Mouse (Mus musculus): ENCODE measurements at regions not wholly inside any gene's neighbourhood (a gene's known extent, or its start where the extent isn't known, plus 50 kb on each side); places are given as distances from the start of the nearest gene placed in this dataset.

DNA sequence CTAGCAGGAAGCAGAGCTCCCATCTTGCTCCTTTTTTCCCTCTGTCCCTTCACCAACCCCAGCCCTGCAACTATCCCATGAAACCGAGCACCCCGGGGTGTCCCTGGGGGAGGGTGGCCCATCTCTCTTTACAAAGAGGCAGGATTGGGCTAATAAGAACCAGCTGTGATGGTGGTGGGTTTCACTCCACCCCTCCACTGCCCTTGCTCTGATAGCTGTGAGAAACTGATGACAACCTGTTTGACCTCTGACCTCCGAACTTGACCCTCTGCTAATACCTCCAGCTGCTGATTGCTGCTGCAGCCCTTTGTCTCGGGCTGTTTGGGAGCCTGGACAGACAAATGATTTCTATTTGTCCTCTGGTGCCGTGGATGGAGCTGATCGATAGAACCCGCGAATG is 128.1 kb upstream of the Lhx1 start:
- in situ Hi-C loops (cut with MboI; ENCODE audit: low pct_unique_long_range_greater_than_20kb in 1 of 2, low sequenced_read_pairs in 2 of 2, unreplicated experiment in 1 of 2): no loop called here

DNA sequence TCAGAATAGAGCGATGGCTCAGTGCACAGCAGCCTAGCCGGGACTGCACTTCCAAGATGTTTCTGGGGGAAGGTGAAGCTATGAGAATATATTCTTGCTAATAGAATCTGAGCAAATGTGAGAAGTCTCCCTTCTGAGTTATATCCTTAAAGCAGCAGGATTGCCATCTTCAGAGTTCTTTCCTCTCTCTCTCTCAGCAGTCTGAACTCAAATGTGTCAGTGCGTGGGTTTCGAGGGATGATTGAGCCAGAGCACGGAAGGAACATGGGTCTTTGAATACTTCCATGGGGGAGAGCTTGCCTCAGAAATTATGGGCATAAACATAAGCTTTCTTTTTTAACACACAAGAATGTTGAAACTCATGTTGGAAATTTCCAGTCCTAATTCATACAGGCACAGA is 123.6 kb upstream of the Lhx1 start:
- in situ Hi-C loops (cut with MboI; ENCODE audit: low pct_unique_long_range_greater_than_20kb in 1 of 2, low sequenced_read_pairs in 2 of 2, unreplicated experiment in 1 of 2): no loop called here

DNA sequence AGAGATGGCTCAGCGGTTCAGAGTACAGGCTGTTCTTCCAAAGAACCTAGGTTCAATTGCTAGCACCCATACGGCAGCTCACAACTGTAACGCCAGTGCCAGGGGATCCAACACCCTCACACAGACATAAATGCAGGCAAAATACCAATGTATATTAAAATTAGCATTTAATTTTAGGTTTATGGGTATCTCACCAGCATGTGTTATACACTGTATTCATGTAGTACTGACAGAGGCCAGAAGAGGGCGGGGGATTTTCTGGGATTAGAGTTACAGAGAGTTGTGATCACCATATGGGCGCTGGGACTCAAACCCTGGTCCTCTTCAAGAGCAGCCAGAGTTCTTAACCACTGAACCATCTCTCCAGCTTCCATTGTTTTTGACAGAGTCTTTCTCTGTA is 121.8 kb upstream of the Lhx1 start:
- in situ Hi-C loops (cut with MboI; ENCODE audit: low pct_unique_long_range_greater_than_20kb in 1 of 2, low sequenced_read_pairs in 2 of 2, unreplicated experiment in 1 of 2): no loop called here

- in situ Hi-C loops (cut with MboI; ENCODE audit: low pct_unique_long_range_greater_than_20kb in 1 of 2, low sequenced_read_pairs in 2 of 2, unreplicated experiment in 1 of 2): no loop called here
These were observed 117.7 kb upstream of the Lhx1 start for GRCm38 (mm10) chr11:84643107-84643372.

GRCm38 (mm10) chr11:84642300-84643106 is 117.2 kb upstream of the Lhx1 start:
- in situ Hi-C loops (cut with MboI; ENCODE audit: low pct_unique_long_range_greater_than_20kb in 1 of 2, low sequenced_read_pairs in 2 of 2, unreplicated experiment in 1 of 2): no loop called here

DNA sequence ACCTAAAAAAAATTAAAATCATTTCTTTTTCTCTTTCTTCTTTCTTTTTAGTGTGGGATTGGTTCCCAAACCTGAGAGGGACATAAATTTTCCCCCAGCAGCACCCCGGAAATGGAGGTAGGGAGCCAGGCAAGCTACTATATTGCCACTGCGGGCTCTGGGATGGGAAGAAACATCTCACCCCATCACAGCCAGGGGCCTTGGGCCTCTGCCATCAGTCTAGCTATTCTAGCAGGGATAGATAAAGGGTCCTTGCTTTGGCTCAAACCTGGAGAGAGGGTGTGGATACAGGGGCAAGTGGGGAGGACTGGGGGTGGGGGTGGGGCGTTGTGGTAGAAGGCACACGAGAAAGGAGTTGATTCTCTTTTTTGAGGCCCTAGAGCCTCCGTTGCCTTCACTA is 116.3 kb upstream of the Lhx1 start:
- in situ Hi-C loops (cut with MboI; ENCODE audit: low pct_unique_long_range_greater_than_20kb in 1 of 2, low sequenced_read_pairs in 2 of 2, unreplicated experiment in 1 of 2): no loop called here

- in situ Hi-C loops (cut with MboI; ENCODE audit: low pct_unique_long_range_greater_than_20kb in 1 of 2, low sequenced_read_pairs in 2 of 2, unreplicated experiment in 1 of 2): loop anchor here in 1 of 2 experiments (10.0 kb wide), 1 partner anchor 114 kb away; the partner anchor contains the start of gene Lhx1
These were observed 113.0 kb upstream of the Lhx1 start for GRCm38 (mm10) chr11:84638353-84638752.

GRCm38 (mm10) chr11:84637268-84637667 is 111.9 kb upstream of the Lhx1 start:
- in situ Hi-C loops (cut with MboI; ENCODE audit: low pct_unique_long_range_greater_than_20kb in 1 of 2, low sequenced_read_pairs in 2 of 2, unreplicated experiment in 1 of 2): loop anchor here in 1 of 2 experiments (10.0 kb wide), 1 partner anchor 112 kb away; the partner anchor contains the start of gene Lhx1

GRCm38 (mm10) chr11:84634990-84635389 is 109.7 kb upstream of the Lhx1 start:
- in situ Hi-C loops (cut with MboI; ENCODE audit: low pct_unique_long_range_greater_than_20kb in 1 of 2, low sequenced_read_pairs in 2 of 2, unreplicated experiment in 1 of 2): loop anchor here (5.0 to 10.0 kb wide), 2 partner anchors 73 to 110 kb away; partner anchors contain the start of gene Lhx1 (in 1 of the 2)

DNA sequence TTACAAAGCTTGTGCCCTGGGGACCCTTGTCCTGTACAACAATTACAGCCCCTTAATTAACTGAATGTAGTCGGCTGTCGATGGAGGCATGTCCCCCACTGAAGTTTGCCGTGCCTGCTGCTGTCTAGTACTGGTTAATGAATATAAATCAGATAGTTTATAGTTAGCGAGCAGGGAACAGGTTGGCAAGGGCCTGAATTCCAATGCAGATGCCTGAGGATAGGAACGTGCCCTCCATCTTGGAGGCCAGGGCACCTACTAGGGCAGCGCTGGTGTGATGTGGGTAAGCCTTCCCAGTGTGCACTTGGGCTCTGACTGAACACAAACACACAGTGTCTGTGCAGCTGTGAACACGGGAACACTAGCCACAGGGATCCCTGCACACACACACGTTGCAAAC is 108.0 kb upstream of the Lhx1 start:
- in situ Hi-C loops (cut with MboI; ENCODE audit: low pct_unique_long_range_greater_than_20kb in 1 of 2, low sequenced_read_pairs in 2 of 2, unreplicated experiment in 1 of 2): loop anchor here (5.0 to 10.0 kb wide), 2 partner anchors 71 to 108 kb away; partner anchors contain the start of gene Lhx1 (in 1 of the 2)

DNA sequence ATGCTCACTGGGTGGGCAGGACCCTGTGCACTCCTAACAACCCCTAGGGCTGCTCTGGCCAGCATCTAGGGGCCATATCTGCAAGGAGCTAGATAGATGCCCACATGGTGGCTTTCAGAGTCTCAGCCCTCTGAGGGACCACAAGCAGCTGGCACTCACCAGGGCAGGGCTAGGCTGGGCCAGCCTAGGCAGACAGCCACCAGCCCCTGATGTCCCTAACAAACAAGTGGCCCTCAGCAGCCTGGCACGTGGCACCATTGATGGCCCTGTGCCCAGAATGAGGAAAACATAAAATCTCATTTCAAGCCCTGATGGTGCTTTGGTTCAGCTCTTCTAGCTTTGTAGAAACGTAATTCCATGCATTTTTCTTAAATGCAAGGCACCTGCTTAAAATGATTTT is 102.8 kb upstream of the Lhx1 start:
- in situ Hi-C loops (cut with MboI; ENCODE audit: low pct_unique_long_range_greater_than_20kb in 1 of 2, low sequenced_read_pairs in 2 of 2, unreplicated experiment in 1 of 2): no loop called here

GRCm38 (mm10) chr11:84627685-84628084 is 102.3 kb upstream of the Lhx1 start:
- in situ Hi-C loops (cut with MboI; ENCODE audit: low pct_unique_long_range_greater_than_20kb in 1 of 2, low sequenced_read_pairs in 2 of 2, unreplicated experiment in 1 of 2): no loop called here

DNA sequence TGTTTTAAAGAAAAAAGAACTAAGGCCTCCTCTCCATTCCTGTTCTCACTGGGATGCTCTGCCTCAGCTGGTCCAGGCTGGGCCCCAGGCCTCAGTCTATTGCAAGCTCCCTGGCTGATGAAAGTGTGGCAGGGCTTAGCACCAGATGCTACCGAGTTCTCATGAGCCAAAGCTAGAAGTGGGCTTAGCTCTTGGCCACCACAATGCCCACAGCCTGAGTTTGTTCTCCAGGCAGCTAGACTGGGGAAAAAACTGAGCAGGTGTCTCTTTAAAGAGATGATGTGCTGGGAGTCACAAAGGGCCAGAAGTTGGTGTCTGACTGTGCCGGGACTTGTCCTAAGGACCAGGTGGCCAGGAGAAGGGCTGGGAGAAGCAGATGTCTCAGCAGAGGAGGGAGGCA is 101.9 kb upstream of the Lhx1 start:
- in situ Hi-C loops (cut with MboI; ENCODE audit: low pct_unique_long_range_greater_than_20kb in 1 of 2, low sequenced_read_pairs in 2 of 2, unreplicated experiment in 1 of 2): no loop called here

GRCm38 (mm10) chr11:84624100-84624499 is 98.8 kb upstream of the Lhx1 start:
- in situ Hi-C loops (cut with MboI; ENCODE audit: low pct_unique_long_range_greater_than_20kb in 1 of 2, low sequenced_read_pairs in 2 of 2, unreplicated experiment in 1 of 2): no loop called here

DNA sequence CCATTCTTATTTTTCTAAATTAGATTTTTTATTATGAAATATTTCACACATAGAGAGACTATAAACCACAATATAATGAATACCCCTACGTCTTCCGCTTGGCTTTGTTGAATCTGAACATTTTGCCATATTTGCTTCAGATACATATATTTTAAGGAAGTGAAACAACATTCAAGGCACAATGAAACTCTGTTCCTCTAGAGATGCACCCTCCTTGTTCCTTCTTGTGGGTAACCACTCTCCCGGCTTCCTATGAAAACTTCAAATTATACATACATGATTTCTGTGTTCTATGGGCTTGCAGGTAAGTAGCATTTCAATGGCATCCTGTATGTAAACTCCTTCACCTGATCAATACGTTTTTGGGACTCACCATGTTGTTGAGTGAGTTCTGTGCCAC is 94.4 kb upstream of the Lhx1 start:
- in situ Hi-C loops (cut with MboI; ENCODE audit: low pct_unique_long_range_greater_than_20kb in 1 of 2, low sequenced_read_pairs in 2 of 2, unreplicated experiment in 1 of 2): no loop called here

GRCm38 (mm10) chr11:84618576-84618975 is 93.2 kb upstream of the Lhx1 start:
- in situ Hi-C loops (cut with MboI; ENCODE audit: low pct_unique_long_range_greater_than_20kb in 1 of 2, low sequenced_read_pairs in 2 of 2, unreplicated experiment in 1 of 2): no loop called here

GRCm38 (mm10) chr11:84612982-84613720 is 87.8 kb upstream of the Lhx1 start:
- in situ Hi-C loops (cut with MboI; ENCODE audit: low pct_unique_long_range_greater_than_20kb in 1 of 2, low sequenced_read_pairs in 2 of 2, unreplicated experiment in 1 of 2): no loop called here

GRCm38 (mm10) chr11:84611625-84611879 is 86.2 kb upstream of the Lhx1 start:
- in situ Hi-C loops (cut with MboI; ENCODE audit: low pct_unique_long_range_greater_than_20kb in 1 of 2, low sequenced_read_pairs in 2 of 2, unreplicated experiment in 1 of 2): no loop called here

DNA sequence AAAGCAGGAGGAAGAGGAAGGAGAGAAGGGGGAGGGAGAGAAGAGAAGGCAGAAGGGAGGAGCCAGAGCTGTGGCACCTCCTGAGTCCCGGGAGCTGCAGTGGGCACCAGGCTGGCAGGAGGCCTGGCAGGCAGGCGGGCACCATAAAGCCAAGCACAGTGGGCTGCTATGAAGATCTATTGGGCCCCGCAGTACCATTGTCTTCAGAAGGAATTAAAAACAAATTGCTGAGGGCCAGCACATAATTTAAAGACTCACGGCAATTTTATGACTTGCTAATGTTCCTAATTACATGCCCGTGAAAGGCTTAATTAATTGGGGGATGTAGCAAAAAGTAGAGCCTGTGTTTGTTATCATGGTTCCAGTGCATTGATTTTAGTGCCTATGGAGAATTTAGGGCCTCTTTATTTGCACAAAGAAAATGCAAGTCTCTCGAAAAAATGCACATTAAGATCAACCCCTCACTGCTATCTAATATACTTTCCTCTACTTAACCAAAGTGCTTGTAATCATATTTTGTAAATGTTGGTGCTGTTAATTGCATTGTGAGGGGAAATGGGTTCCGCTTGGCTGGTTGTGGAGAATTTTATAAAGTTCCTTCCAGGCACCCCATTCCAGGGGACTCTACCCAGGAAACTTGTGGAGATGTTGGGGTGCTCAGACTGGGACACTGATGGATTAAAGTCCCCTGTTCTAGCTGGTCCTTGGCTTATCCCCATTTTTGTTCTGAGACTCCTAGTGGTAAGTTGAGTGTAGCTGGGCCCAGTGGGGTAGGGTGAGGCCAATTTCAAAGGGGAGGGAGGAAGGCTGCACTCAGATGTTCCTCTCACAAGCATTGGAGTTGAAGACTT is 85.7 kb upstream of the Lhx1 start:
- in situ Hi-C loops (cut with MboI; ENCODE audit: low pct_unique_long_range_greater_than_20kb in 1 of 2, low sequenced_read_pairs in 2 of 2, unreplicated experiment in 1 of 2): no loop called here
